Mouse (Mus musculus) embryonic facial prominence, embryonic 12.5 days (tissue): Measurements from ENCODE around the gene Mboat1. TPM values are rescaled to one million over a fixed set of nuclear protein-coding genes. Genes with fewer than 3 reads are reported as not detected.

ENCODE experiments used
- ATAC-seq: fragments of 200-750 bp; cut with Nextera tagmentation; 2 replicates; pipeline ENCODE4 v1.8.0; 2017; ENCODE audit not compliant: insufficient number of reproducible peaks, insufficient read depth, low FRiP score, low TSS enrichment
- H3K27ac ChIP-seq: fragments of 300-500 bp; sonication (generic); 2 replicates; pipeline ENCODE4 v1.5.1; 2016; ENCODE audit warnings: mild to moderate bottlenecking
- H3K27me3 ChIP-seq: fragments of 300-500 bp; sonication (generic); 2 replicates; pipeline ENCODE4 v1.6.1; 2016; ENCODE audit warnings: mild to moderate bottlenecking, moderate library complexity
- H3K36me3 ChIP-seq: fragments of 300-500 bp; sonication (generic); 2 replicates; pipeline ENCODE4 v1.6.1; 2016; ENCODE audit warnings: mild to moderate bottlenecking
- H3K4me1 ChIP-seq: fragments of 300-500 bp; sonication (generic); 2 replicates; pipeline ENCODE4 v1.6.1; 2016
- H3K4me2 ChIP-seq: fragments of 300-500 bp; sonication (generic); replicated peaks from 2 replicates; pipeline ENCODE4 v1.6.1; 2016; ENCODE audit warnings: mild to moderate bottlenecking, moderate library complexity
- H3K4me3 ChIP-seq: fragments of 300-500 bp; sonication (generic); 2 replicates; pipeline ENCODE4 v1.5.1; 2016; ENCODE audit warnings: mild to moderate bottlenecking
- H3K9ac ChIP-seq: fragments of 300-500 bp; sonication (generic); 2 replicates; pipeline ENCODE4 v1.6.1; 2016; ENCODE audit warnings: mild to moderate bottlenecking, moderate library complexity
- H3K9me3 ChIP-seq: fragments of 300-500 bp; sonication (generic); 2 replicates; pipeline ENCODE4 v1.6.1; 2016; ENCODE audit warnings: mild to moderate bottlenecking, moderate library complexity
- WGBS: fragments of 180-500 bp; shearing (Covaris S2); methylation state at CpG from one replicate; pipeline ENCODE4 v1.1.7; 2016; 5-methylcytosine and 5-hydroxymethylcytosine counted together
- polyA plus RNA-seq: library from polyadenylated mRNA; unstranded; fragments of >200 nt; fragmentation: Nextera tagmentation; extraction: Ambion mirVana; gene quantifications from 2 replicates; pipeline ENCODE4 v1.2.1, GENCODE M21; 2016

Mboat1 gene
- polyA plus RNA-seq, 1 experiment from 2014 or later, result 11.7 TPM

DNA sequence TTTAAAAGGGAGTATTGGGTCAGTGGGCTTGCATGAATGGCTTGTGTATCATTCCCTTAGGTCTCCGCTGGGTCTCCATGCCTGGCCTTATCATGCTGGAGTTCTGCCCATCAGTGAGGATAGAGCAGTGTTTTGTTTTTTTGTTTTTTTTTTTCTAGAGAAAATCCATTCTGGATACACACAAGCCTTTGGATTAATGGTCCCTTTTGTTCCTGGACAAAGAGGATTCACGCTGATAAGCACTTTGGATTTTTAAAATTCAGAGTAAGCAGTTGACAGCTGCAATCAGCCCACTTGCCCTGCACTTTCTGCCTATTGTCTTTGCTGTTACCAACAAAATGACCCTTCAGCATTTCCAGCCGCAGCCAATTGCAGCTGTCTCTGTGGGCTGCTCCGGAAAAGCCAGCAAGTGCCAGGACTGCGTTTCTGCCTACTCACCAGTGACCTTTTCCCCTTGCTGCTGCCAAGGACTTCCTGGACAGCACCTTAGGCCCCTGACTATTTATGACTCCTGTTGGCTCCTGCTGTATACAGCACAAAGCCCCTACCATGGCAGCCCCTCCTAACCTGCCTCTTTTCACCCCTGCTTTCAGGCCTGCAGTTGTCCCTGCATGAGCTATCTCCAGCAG, 117.5 kb downstream of the Mboat1 start:
- ATAC-seq, result no peak
- Histone ChIP-seq H3K36me3 (no peaks in the 10 kb centered on the region), H3K27me3 (no peaks in the 10 kb centered on the region), H3K9ac (no peak overlapping the region), H3K9me3 (no peaks in the 10 kb centered on the region), H3K27ac (peak overlapping the region; percentile 54; the same call in 1 of the 2 replicates), H3K4me3 (no peak overlapping the region), H3K4me1 (peaks cover 12% of the 10 kb centered on the region), H3K4me2 (no peak overlapping the region)
- WGBS, result 32% methylated on average over 5 of the region's 5 CpGs

DNA sequence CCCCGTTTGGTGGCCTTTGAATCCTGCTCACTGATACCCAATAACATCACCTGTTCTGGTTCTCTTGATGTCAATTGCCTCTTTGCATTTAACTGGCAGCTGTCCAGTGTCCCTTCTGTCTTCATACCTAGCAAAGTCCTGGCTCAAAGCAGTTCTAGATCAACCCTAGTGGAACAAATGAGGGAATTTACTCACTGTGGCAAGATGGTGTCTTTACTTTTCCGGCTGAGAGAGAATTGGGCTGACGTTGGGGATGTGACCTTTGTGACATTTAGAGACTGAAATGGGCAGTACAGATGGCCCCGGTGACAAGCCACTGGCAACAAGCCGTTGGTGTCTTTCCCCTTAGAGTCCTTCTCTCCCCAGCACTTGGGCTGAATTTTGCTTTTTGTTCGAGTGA, 118.1 kb downstream of the Mboat1 start:
- no peaks in the 10 kb centered on the region for H3K9me3 ChIP-seq
- no peak overlapping the region; the same call in 1 of the 2 replicates for H3K27ac ChIP-seq
- no peak overlapping the region for H3K4me2 ChIP-seq
- 44% methylated on average over 6 of the region's 6 CpGs for WGBS
- H3K4me1 ChIP-seq, result peaks cover 12% of the 10 kb centered on the region
- no peaks in the 10 kb centered on the region for H3K36me3 ChIP-seq
- no peak overlapping the region for H3K9ac ChIP-seq
- no peak for ATAC-seq
- H3K27me3 ChIP-seq, result no peaks in the 10 kb centered on the region
- no peak overlapping the region for H3K4me3 ChIP-seq

DNA sequence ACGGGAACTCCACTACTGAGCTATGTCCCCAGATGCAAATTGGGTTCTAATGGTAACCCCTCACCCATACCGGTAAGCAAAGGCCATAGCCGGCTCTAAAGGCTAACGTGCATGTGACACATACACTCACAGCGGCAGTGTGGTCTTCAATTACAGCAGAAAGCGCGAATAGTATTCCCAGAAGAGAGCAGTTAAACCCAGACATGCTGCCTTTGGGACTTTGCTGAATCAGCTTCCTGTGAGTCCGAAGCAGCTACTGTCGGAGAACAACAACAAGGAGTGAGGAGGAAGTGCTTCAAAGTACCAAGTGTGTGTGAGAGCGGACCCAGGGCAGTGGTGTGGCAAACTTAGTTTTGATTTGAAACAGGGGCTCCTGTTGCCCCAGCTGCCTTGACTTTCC, 122.5 kb downstream of the Mboat1 start:
- Histone ChIP-seq H3K4me1 (peaks cover 10% of the 10 kb centered on the region; the same call in 1 of the 2 replicates), H3K36me3 (no peaks in the 10 kb centered on the region), H3K27ac (no peak overlapping the region), H3K9me3 (no peaks in the 10 kb centered on the region), H3K4me3 (no peak overlapping the region), H3K9ac (no peak overlapping the region), H3K4me2 (no peak overlapping the region), H3K27me3 (no peaks in the 10 kb centered on the region)
- WGBS, result 50% methylated on average over 10 of the region's 10 CpGs
- no peak for ATAC-seq

DNA sequence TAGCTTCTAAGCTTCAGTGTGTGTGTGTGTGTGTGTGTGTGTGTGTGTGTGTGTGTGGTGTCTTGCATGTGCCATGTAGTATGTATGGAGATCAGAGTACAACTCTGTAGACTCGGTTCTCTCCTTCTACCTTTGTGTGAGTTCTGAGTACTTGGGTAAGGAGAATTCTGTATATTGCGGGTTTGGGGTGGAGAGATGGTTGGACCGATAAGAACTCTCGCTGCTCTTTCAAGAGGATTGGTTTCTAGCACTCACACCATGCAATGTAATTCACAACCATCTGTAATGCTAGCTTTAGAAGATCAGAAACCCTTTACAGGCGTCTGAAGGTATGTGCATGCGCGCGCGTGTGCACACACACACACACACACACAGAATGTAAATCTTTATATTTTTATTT, 123.0 kb downstream of the Mboat1 start:
- Histone ChIP-seq H3K4me3 (no peak overlapping the region), H3K9ac (no peak overlapping the region), H3K9me3 (no peaks in the 10 kb centered on the region), H3K27ac (0 out of 2 replicates have a peak overlapping the region, but pooled peaks have one; percentile 2), H3K4me2 (no peak overlapping the region), H3K36me3 (no peaks in the 10 kb centered on the region), H3K27me3 (no peaks in the 10 kb centered on the region), H3K4me1 (peaks cover 7% of the 10 kb centered on the region; the same call in 1 of the 2 replicates)
- WGBS, result 91% methylated on average over 9 of the region's 9 CpGs
- 0 out of 2 replicates have a peak, but pooled peaks have one; percentile 10 for ATAC-seq

DNA sequence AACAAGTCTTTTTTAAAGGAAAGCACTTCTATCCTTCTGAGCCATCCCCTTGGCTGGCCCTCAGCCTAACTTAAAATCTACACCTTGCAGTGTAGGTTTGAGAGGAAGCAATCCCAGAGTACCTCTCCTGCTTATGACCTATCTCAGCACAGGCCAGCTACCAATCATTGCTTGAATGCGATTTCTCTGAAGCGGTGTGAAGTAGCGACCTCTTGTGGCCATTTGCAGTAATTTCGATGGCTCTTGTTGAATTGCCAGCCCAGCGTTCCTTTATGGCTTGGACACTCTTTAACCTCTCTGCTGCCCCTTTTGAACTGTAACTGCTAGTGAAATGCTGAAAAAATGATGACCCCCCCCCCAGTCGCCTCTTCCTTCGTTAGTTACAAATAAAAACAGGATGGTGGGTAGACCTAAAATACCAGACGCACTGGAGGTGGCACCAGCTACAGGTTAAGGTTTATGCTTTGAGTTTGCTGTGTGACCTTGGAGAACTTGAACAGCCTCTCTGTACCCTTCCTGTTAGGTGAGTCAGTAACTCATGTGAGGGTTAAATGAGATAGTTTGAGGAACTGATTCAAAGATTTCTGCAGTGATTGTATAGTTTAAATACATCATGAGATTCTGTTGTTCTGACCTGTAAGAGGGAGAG, 123.7 kb downstream of the Mboat1 start:
- Histone ChIP-seq H3K4me1 (peaks cover 7% of the 10 kb centered on the region; the same call in 1 of the 2 replicates), H3K36me3 (no peaks in the 10 kb centered on the region), H3K4me2 (no peak overlapping the region), H3K27me3 (no peaks in the 10 kb centered on the region), H3K4me3 (no peak overlapping the region), H3K27ac (no peak overlapping the region), H3K9me3 (no peaks in the 10 kb centered on the region), H3K9ac (no peak overlapping the region)
- 11% methylated on average over 8 of the region's 8 CpGs for WGBS
- ATAC-seq, result 0 out of 2 replicates have a peak, but pooled peaks have one; percentile 22

DNA sequence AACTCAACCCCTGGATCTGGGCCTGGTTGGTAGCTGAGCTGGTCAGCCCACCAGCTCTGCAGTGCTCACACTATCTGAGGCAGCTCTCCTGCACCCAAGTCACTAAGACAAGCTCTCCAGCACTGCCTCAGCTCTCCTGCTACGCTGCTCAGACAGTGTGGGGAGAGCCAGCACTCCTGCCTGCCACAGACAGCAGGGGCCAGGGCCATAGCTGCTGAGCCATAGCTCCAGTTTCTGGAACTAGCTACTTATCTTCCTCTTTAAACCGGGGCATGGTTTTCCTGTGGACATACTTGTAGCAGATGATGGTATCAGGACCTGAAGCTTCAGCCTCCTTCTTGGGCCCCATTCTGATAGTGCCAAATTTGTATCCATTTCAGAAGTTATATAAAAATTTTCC, 127.4 kb downstream of the Mboat1 start:
- H3K36me3 ChIP-seq, result no peaks in the 10 kb centered on the region
- H3K9me3 ChIP-seq, result no peaks in the 10 kb centered on the region
- no peak overlapping the region for H3K9ac ChIP-seq
- no peak overlapping the region for H3K4me2 ChIP-seq
- H3K27me3 ChIP-seq, result no peaks in the 10 kb centered on the region
- 85% methylated on average over 2 of the region's 2 CpGs for WGBS
- no peak overlapping the region for H3K4me3 ChIP-seq
- no peak for ATAC-seq
- peaks cover 7% of the 10 kb centered on the region; the same call in 1 of the 2 replicates for H3K4me1 ChIP-seq
- no peak overlapping the region for H3K27ac ChIP-seq

DNA sequence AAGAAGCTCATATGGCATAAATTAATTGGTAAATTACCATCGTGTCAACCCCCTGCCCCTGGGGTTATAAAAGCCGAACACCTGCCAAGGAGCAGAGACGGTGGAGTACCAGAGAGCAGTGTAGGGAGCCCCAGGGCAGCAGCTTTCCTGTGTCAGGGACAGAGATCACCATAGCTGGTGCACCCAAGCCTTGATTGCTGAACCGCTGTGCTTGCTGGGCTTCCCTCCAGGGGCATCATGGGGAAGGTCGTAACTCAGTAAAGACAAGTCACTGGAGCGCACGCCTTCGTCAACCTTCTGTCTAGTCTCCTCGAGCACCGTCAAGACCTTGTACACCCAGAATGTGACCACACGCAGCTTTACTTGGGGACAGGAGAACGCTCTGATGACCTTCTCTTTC, 128.0 kb downstream of the Mboat1 start:
- ATAC-seq, result no peak

DNA sequence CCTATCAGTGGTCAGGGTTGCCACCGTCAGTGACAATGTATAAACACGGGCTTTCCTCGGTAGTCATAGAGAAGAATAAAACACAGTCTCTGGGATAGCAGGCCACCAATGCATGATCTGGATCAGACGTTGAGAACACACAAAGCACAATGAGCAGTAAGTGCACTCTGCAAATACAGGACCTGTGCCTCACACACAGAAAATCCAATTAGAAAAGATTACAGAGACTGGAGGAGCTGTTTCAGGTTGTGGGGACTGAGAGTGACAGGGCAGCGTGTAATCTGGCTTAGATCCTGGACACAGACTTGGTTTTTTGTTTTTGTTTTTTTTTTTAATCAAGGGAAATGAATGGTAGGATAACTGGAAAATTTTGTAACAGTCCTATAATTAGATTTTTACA, 128.5 kb downstream of the Mboat1 start:
- Histone ChIP-seq H3K9me3 (no peaks in the 10 kb centered on the region), H3K4me1 (peaks cover 7% of the 10 kb centered on the region; the same call in 1 of the 2 replicates), H3K36me3 (no peaks in the 10 kb centered on the region), H3K27me3 (no peaks in the 10 kb centered on the region), H3K27ac (no peak overlapping the region), H3K4me2 (no peak overlapping the region), H3K9ac (no peak overlapping the region), H3K4me3 (no peak overlapping the region)
- no peak for ATAC-seq
- 76% methylated on average over 5 of the region's 5 CpGs for WGBS

More for the DNA sequence above, 128.0 kb downstream of the Mboat1 start:
- H3K4me1 ChIP-seq, result peaks cover 7% of the 10 kb centered on the region; the same call in 1 of the 2 replicates
- no peak overlapping the region for H3K9ac ChIP-seq
- no peak overlapping the region for H3K4me2 ChIP-seq
- no peaks in the 10 kb centered on the region for H3K36me3 ChIP-seq
- no peak overlapping the region for H3K27ac ChIP-seq
- 69% methylated on average over 12 of the region's 12 CpGs for WGBS
- H3K9me3 ChIP-seq, result no peaks in the 10 kb centered on the region
- no peaks in the 10 kb centered on the region for H3K27me3 ChIP-seq
- H3K4me3 ChIP-seq, result no peak overlapping the region

DNA sequence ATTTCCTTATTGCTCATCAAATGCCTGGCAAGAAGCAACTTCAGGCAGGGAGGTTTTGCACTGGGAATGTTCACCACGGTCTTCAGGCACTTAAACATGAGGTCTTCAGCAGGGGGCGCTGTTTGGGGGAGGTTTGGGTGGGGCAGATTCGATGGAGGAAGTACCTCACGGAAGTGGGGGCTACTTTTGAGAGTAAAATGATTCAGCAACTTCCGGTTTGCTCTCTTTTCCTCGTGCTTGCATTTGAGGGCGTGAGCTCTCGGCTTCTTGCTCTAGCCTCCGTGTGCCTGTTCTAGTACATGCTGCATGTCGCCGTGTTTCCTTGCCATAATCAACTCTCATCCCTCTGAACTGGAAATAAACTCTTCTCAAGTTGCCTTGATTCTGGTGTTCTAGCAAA, 129.7 kb downstream of the Mboat1 start:
- Histone ChIP-seq H3K27ac (no peak overlapping the region), H3K4me2 (no peak overlapping the region), H3K36me3 (no peaks in the 10 kb centered on the region), H3K4me1 (peaks cover 4% of the 10 kb centered on the region; the same call in 1 of the 2 replicates), H3K27me3 (no peaks in the 10 kb centered on the region), H3K9ac (no peak overlapping the region), H3K9me3 (no peaks in the 10 kb centered on the region), H3K4me3 (no peak overlapping the region)
- ATAC-seq, result no peak
- 87% methylated on average over 11 of the region's 11 CpGs for WGBS

DNA sequence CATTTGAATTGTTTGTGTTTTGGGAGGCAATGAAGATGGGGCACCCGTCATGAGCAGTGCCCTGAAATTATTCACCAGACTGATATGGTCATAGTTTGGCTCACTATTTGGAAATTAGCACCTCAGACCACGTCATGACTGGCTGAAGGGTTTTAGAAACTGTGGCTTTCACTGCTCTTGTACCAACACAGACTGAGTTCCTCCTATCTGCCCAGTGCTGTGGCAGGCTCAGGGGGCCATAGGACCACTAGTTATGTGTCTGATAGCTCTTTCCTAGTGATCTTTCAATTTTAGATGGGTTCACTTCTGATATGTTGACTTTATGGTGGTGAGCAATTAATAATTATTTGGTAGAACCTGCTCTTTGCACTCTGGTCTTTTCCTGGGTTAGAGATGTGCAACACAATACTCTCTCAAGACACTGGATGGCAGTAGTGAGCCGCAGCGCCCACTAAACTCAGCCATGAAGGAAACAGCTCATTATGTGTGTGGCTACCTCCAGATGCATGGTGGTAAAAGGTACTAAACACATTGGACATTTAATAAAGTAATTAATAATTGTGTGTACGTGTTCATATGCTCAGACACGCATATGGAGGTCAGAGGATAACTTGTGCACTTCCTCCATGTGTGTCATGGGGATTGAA, 135.9 kb downstream of the Mboat1 start:
- no peaks in the 10 kb centered on the region for H3K4me1 ChIP-seq
- no peaks in the 10 kb centered on the region for H3K9me3 ChIP-seq
- H3K4me2 ChIP-seq, result no peak overlapping the region
- no peaks in the 10 kb centered on the region for H3K36me3 ChIP-seq
- H3K9ac ChIP-seq, result no peak overlapping the region
- H3K27me3 ChIP-seq, result no peaks in the 10 kb centered on the region
- ATAC-seq, result no peak
- H3K27ac ChIP-seq, result no peak overlapping the region
- WGBS, result 20% methylated on average over 6 of the region's 6 CpGs
- H3K4me3 ChIP-seq, result no peak overlapping the region
